Mouse (Mus musculus) heart, postnatal 25 days (tissue): ENCODE results near the gene Gm13871. TPM values are rescaled to one million over a fixed set of nuclear protein-coding genes. Genes with fewer than 3 reads are reported as not detected.
"Not testable (repeated sequence)": the region's sequence is repeated elsewhere in the genome, so short reads cannot be mapped to it uniquely, and the experiment has no call there.

ENCODE experiments used
- DNase-seq: peaks from one replicate; pipeline ENCODE4 v3.0.0; 2022; ENCODE audit warnings: low spot score
- intact Hi-C: fragments of 180-260 bp; cut with DNase I; formaldehyde crosslinking; loops from one replicate; pipeline ENCODE4 v1.15.1; 2025
- total RNA-seq, 2 experiments: library from RNA; stranded (reverse); gene quantifications; 2 replicates each; pipeline ENCODE4 v1.2.3; 2021

Gene Gm13871
- total RNA-seq = not detected

DNA sequence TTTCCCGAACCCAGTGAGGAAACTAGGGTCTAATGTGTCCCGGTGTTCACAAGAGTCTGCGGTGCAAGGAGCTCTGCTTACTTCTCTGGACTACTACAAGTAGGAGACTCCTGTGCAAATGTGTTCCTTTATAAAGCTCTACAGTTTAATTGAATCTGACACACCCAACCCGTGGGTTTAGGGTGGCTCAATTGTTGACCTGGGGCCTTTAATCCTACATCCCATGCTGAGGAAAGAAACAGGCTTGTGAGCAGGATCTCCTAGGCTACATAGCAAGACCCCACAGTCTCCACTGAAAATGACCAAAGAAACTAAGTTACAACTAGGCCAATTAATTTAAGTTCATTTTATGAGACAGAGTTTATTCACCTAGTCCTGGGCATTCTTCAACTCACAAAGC lies at the start of gene Gm13871:
Gene Gm13871, minus strand, starts transcription at position 101 of the 400 bp plus-strand sequence.
- DNase-seq, intact Hi-C loops: not testable (repeated sequence)

DNA sequence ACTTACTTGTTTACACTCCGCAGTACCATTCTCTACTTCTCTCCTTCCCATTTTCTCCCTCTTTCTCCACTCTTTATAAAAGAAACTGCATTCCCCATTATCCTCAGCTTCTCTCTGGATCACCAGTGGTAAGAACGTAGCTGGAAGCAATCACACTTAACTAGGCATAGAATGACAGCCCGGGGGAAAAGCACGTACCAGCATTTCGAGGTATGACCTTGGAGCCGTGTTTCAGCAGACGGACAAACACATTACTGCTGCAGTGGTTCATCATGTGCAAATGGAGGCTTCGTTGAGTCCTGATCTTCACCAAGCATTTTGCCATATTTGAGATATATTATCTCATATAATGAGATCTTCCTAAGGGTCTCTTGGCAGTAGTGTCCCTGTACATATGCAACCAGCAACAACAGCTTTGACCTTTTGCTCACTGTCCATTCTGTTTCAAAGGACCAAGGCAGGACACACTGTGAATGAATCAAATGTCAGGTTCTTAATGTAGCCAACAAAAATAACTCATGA lies 44.7 kb upstream of the Gm13871 start, which contains the start of gene 2310002L09Rik:
Gene 2310002L09Rik, minus strand, starts transcription at position 472 of the 522 bp plus-strand sequence.
- intact Hi-C loops = no loop called here
- DNase-seq = no peak

DNA sequence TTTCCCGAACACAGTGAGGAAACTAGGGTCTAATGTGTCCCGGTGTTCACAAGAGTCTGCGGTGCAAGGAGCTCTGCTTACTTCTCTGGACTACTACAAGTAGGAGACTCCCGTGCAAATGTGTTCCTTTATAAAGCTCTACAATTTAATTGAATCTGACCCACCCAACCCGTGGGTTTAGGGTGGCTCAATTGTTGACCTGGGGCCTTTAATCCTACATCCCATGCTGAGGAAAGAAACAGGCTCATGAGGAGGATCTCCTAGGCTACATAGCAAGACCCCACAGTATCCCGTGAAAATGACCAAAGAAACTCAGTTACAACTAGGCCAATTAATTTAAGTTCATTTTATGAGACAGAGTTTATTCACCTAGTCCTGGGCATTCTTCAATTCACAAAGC lies 14.9 kb upstream of the Gm13871 start, which contains the start of gene Gm11756:
Gene Gm11756, minus strand, starts transcription at position 101 of the 400 bp plus-strand sequence.
- intact Hi-C loops, DNase-seq: not testable (repeated sequence)

DNA sequence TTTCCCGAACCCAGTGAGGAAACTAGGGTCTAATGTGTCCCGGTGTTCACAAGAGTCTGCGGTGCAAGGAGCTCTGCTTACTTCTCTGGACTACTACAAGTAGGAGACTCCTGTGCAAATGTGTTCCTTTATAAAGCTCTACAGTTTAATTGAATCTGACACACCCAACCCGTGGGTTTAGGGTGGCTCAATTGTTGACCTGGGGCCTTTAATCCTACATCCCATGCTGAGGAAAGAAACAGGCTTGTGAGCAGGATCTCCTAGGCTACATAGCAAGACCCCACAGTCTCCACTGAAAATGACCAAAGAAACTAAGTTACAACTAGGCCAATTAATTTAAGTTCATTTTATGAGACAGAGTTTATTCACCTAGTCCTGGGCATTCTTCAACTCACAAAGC lies 14.7 kb downstream of the Gm13871 start, which contains the start of gene Gm11757:
Gene Gm11757, minus strand, starts transcription at position 101 of the 400 bp plus-strand sequence.
- intact Hi-C loops, DNase-seq: not testable (repeated sequence)

DNA sequence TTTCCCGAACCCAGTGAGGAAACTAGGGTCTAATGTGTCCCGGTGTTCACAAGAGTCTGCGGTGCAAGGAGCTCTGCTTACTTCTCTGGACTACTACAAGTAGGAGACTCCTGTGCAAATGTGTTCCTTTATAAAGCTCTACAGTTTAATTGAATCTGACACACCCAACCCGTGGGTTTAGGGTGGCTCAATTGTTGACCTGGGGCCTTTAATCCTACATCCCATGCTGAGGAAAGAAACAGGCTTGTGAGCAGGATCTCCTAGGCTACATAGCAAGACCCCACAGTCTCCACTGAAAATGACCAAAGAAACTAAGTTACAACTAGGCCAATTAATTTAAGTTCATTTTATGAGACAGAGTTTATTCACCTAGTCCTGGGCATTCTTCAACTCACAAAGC lies 29.6 kb downstream of the Gm13871 start, which contains the start of gene Gm11758:
Gene Gm11758, minus strand, starts transcription at position 101 of the 400 bp plus-strand sequence.
- DNase-seq, intact Hi-C loops: not testable (repeated sequence)

Other genes with a start within 250 kb of the Gm13871 start
- gene Gm11239, start 237.6 kb downstream of the Gm13871 start, total RNA-seq = not detected
- not detected for gene Gm428, start 222.4 kb downstream of the Gm13871 start, total RNA-seq
- under 1 TPM; 0.70 to 0.86 TPM for gene Rasef, start 115.0 kb downstream of the Gm13871 start, total RNA-seq
- not detected for gene Gm11758, start 29.7 kb downstream of the Gm13871 start, total RNA-seq
- not detected for gene Gm11757, start 14.8 kb downstream of the Gm13871 start, total RNA-seq
- gene Gm11756, start 14.8 kb upstream of the Gm13871 start, total RNA-seq = 1 to 10 TPM; 1.5 to 1.8 TPM
- 10 to 100 TPM; 21.5 to 22.6 TPM for gene 2310002L09Rik, start 44.9 kb upstream of the Gm13871 start, total RNA-seq
- under 1 TPM; 0.10 to 0.11 TPM for gene Frmd3, start 107.5 kb upstream of the Gm13871 start, total RNA-seq